Mouse (Mus musculus) spleen, adult 2 months (tissue): Measurements from ENCODE around the gene S100a14. TPM values are rescaled to one million over a fixed set of nuclear protein-coding genes. Genes with fewer than 3 reads are reported as not detected.

ENCODE experiments used
- DNase-seq, 2 experiments: peaks; one replicate each; pipeline versions ENCODE4 v3.0.0 to v3.0.0-alpha.2; 2012 to 2021; ENCODE audit warnings: low spot score in 2 of 2, low read depth in 1 of 2
- H3K27ac ChIP-seq: fragments of 200-500 bp; 2 replicates; pipeline ENCODE4 v1.5.1; 2012; ENCODE audit warnings: low read length, inconsistent platforms; ENCODE audit not compliant: insufficient read depth
- H3K27me3 ChIP-seq: fragments of 200-500 bp; 2 replicates; pipeline ENCODE4 v1.6.1; 2012; ENCODE audit warnings: mild to moderate bottlenecking, moderate library complexity, low read length, inconsistent platforms; ENCODE audit not compliant: control insufficient read depth, insufficient read depth
- H3K36me3 ChIP-seq: fragments of 200-500 bp; 2 replicates; pipeline ENCODE4 v1.6.1; 2012; ENCODE audit warnings: mild to moderate bottlenecking, low read length, inconsistent platforms; ENCODE audit not compliant: control insufficient read depth, insufficient read depth
- H3K4me1 ChIP-seq: fragments of 200-500 bp; 2 replicates; pipeline ENCODE4 v1.6.1; 2011; ENCODE audit warnings: inconsistent platforms; ENCODE audit not compliant: control insufficient read depth, insufficient read depth, insufficient read length
- H3K4me3 ChIP-seq: fragments of 200-500 bp; 2 replicates; pipeline ENCODE4 v1.5.1; 2011; ENCODE audit warnings: mild to moderate bottlenecking, inconsistent platforms; ENCODE audit not compliant: insufficient read depth, insufficient read length; ENCODE audit errors: extremely low read depth
- CTCF ChIP-seq: fragments of 200-500 bp; IDR thresholded peaks from 2 replicates; pipeline ENCODE4 v1.5.1; 2011; ENCODE audit warnings: mild to moderate bottlenecking, inconsistent platforms; ENCODE audit not compliant: insufficient read depth, insufficient read length, insufficient replicate concordance; ENCODE audit errors: extremely low read depth
- POLR2A ChIP-seq: fragments of 200-500 bp; IDR thresholded peaks from 2 replicates; pipeline ENCODE4 v1.6.1; 2011; ENCODE audit warnings: low read depth, low read length, inconsistent platforms
- WGBS: fragments of 180-500 bp; shearing (Covaris S2); methylation state at CpG from one replicate; pipeline ENCODE4 v1.1.7; 2018; 5-methylcytosine and 5-hydroxymethylcytosine counted together
- polyA plus RNA-seq: library from polyadenylated mRNA; depleted of rRNA; stranded (reverse); fragments of >200 nt; gene quantifications from 2 replicates; pipeline ENCODE4 v1.2.3, GENCODE M21; 2012

The S100a14 gene
- polyA plus RNA-seq, 1 experiment = 0.06 TPM

GRCm38 (mm10) chr3:90497597-90497996 lies 29.1 kb upstream of the S100a14 start:
- no peak overlapping the region for H3K27ac ChIP-seq
- H3K27me3 ChIP-seq = no peaks in the 10 kb centered on the region
- H3K36me3 ChIP-seq = peaks cover 37% of the 10 kb centered on the region
- H3K4me1 ChIP-seq = no peaks in the 10 kb centered on the region
- no peak for DNase-seq
- no peak overlapping the region for H3K4me3 ChIP-seq
- TF ChIP-seq POLR2A (no peak), CTCF (no peak)

GRCm38 (mm10) chr3:90503444-90503843 lies 23.2 kb upstream of the S100a14 start:
- peaks cover 52% of the 10 kb centered on the region for H3K36me3 ChIP-seq
- H3K4me3 ChIP-seq = no peak overlapping the region
- H3K4me1 ChIP-seq = peaks cover 5% of the 10 kb centered on the region; the same call in 1 of the 2 replicates
- TF ChIP-seq POLR2A = no peak
- no peak for TF ChIP-seq CTCF
- H3K27ac ChIP-seq = no peak overlapping the region
- DNase-seq = no peak
- no peaks in the 10 kb centered on the region for H3K27me3 ChIP-seq
- 88% methylated on average over 4 of the region's 4 CpGs for WGBS

GRCm38 (mm10) chr3:90505216-90505615 lies 21.4 kb upstream of the S100a14 start:
- peaks cover 5% of the 10 kb centered on the region; the same call in 1 of the 2 replicates for H3K4me1 ChIP-seq
- DNase-seq = no peak
- H3K36me3 ChIP-seq = peaks cover 44% of the 10 kb centered on the region
- WGBS = 93% methylated on average over 5 of the region's 5 CpGs
- no peak overlapping the region for H3K27ac ChIP-seq
- no peak overlapping the region for H3K4me3 ChIP-seq
- TF ChIP-seq CTCF (no peak), POLR2A (no peak)
- H3K27me3 ChIP-seq = no peaks in the 10 kb centered on the region

- no peak for TF ChIP-seq POLR2A
- no peak for TF ChIP-seq CTCF
- H3K4me3 ChIP-seq = no peak overlapping the region
- peaks cover 37% of the 10 kb centered on the region for H3K36me3 ChIP-seq
- WGBS = 93% methylated on average over 3 of the region's 3 CpGs
- no peaks in the 10 kb centered on the region for H3K27me3 ChIP-seq
- DNase-seq = no peak
- no peak overlapping the region for H3K27ac ChIP-seq
- H3K4me1 ChIP-seq = peaks cover 5% of the 10 kb centered on the region; the same call in 1 of the 2 replicates
These were observed 20.3 kb upstream of the S100a14 start for GRCm38 (mm10) chr3:90506362-90506761.

- Histone ChIP-seq H3K27me3 (no peaks in the 10 kb centered on the region), H3K4me3 (peak overlapping the region; percentile 98), H3K27ac (peak overlapping the region; percentile 95), H3K4me1 (peaks cover 5% of the 10 kb centered on the region; the same call in 1 of the 2 replicates), H3K36me3 (peaks cover 21% of the 10 kb centered on the region)
- no peak for DNase-seq
- TF ChIP-seq CTCF = no peak
- no peak for TF ChIP-seq POLR2A
- 2% methylated on average over 20 of the region's 20 CpGs for WGBS
These were observed 18.2 kb upstream of the S100a14 start for GRCm38 (mm10) chr3:90508287-90508949.

- Histone ChIP-seq H3K36me3 (peaks cover 18% of the 10 kb centered on the region), H3K4me3 (peak within 1 kb of the TSS; percentile 98), H3K27me3 (no peaks in the 10 kb centered on the region), H3K4me1 (peaks cover 8% of the 10 kb centered on the region; the same call in 1 of the 2 replicates), H3K27ac (peak within 1 kb of the TSS; percentile 95)
- peak; percentile 97 to 99 for DNase-seq
- TF ChIP-seq POLR2A (no peak; the same call in none of the 2 replicates), CTCF (no peak)
- under 1% methylated on average over 66 of the region's 66 CpGs for WGBS
These were observed 17.5 kb upstream of the S100a14 start, which contains the start of gene Chtop for GRCm38 (mm10) chr3:90508950-90509746. Chtop (minus strand) TSS chr3:90509498.

GRCm38 (mm10) chr3:90509747-90510123 lies 16.9 kb upstream of the S100a14 start:
- peaks cover 8% of the 10 kb centered on the region; the same call in 1 of the 2 replicates for H3K4me1 ChIP-seq
- DNase-seq = no peak
- H3K27me3 ChIP-seq = no peaks in the 10 kb centered on the region
- 11% methylated on average over 2 of the region's 2 CpGs for WGBS
- peak overlapping the region; percentile 12; the same call in 1 of the 2 replicates for H3K4me3 ChIP-seq
- TF ChIP-seq POLR2A (no peak), CTCF (no peak)
- H3K27ac ChIP-seq = peak overlapping the region; percentile 76
- H3K36me3 ChIP-seq = peaks cover 16% of the 10 kb centered on the region
